Mouse (Mus musculus) thymus, adult 2 months (tissue): Measurements from ENCODE around the gene Topbp1.

Experiments
- CTCF ChIP-seq: fragments of 200-500 bp; IDR thresholded peaks from 2 replicates; pipeline ENCODE4 v1.5.1; 2012; ENCODE audit warnings: mild to moderate bottlenecking, control low read depth, low read length, moderate library complexity, borderline replicate concordance; ENCODE audit not compliant: control insufficient read depth, poor library complexity, insufficient read depth; ENCODE audit errors: extremely low read depth
- POLR2A ChIP-seq: fragments of 200-500 bp; IDR thresholded peaks from 2 replicates; pipeline ENCODE4 v1.6.1; 2012; ENCODE audit warnings: mild to moderate bottlenecking, low read length, control low read depth, moderate library complexity; ENCODE audit not compliant: control insufficient read depth, poor library complexity, insufficient read depth; ENCODE audit errors: extremely low read depth

DNA sequence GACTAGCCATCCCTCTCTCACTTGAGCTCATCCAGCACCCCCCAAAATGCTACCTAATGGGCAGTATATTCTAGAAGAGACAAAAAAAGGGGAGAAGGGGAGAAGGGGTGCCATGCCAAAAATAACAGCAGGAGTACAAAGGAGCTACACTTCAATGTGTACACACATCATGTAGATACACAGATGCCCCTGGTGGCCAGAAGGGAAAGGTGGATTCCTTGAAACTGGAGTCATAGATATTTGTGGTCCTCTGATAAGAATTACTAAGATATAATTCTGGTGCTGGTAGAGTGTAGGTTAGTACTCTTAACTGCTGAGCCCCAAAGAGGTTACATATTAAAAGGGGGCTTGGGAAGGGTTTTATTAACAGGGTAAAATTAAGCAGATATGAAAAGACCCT lies 52.9 kb downstream of the Topbp1 start:
- no peak for TF ChIP-seq CTCF
- no peak for TF ChIP-seq POLR2A
